Mouse (Mus musculus) intestine, embryonic 14.5 days (tissue): Measurements from ENCODE around the gene Cbx2. TPM values are rescaled to one million over a fixed set of nuclear protein-coding genes. Genes with fewer than 3 reads are reported as not detected.

Source experiments
- ATAC-seq: fragments of 200-750 bp; cut with Nextera tagmentation; replicated peaks from 2 replicates; pipeline ENCODE4 v1.8.0; 2017; ENCODE audit warnings: low read depth, moderate number of reproducible peaks, moderate TSS enrichment, moderate library complexity; ENCODE audit not compliant: low FRiP score, low TSS enrichment
- DNase-seq: peaks from one replicate; pipeline ENCODE4 v3.0.0-alpha.2; 2018; ENCODE audit warnings: low spot score
- H3K27ac ChIP-seq: fragments of 300-500 bp; sonication (generic); 2 replicates; pipeline ENCODE4 v1.5.1; 2014; ENCODE audit warnings: low read depth, mild to moderate bottlenecking, control low read depth
- H3K27me3 ChIP-seq: fragments of 300-500 bp; sonication (generic); replicated peaks from 2 replicates; pipeline ENCODE4 v1.6.1; 2014; ENCODE audit warnings: low read length, control low read depth; ENCODE audit not compliant: control insufficient read depth, insufficient read depth
- H3K36me3 ChIP-seq: fragments of 300-500 bp; sonication (generic); 2 replicates; pipeline ENCODE4 v1.6.1; 2014; ENCODE audit warnings: low read length, control low read depth; ENCODE audit not compliant: control insufficient read depth, insufficient read depth
- H3K4me1 ChIP-seq: fragments of 300-500 bp; sonication (generic); replicated peaks from 2 replicates; pipeline ENCODE4 v1.6.1; 2014; ENCODE audit warnings: low read length, control low read depth, mixed read lengths; ENCODE audit not compliant: control insufficient read depth, insufficient read depth
- H3K4me2 ChIP-seq: fragments of 300-500 bp; sonication (generic); 2 replicates; pipeline ENCODE4 v1.6.1; 2014; ENCODE audit warnings: low read length
- H3K4me3 ChIP-seq: fragments of 300-500 bp; sonication (generic); 2 replicates; pipeline ENCODE4 v1.5.1; 2014; ENCODE audit warnings: low read depth, low read length, control low read depth, mixed read lengths
- H3K9ac ChIP-seq: fragments of 300-500 bp; sonication (generic); 2 replicates; pipeline ENCODE4 v1.6.1; 2014; ENCODE audit warnings: mild to moderate bottlenecking, low read length
- H3K9me3 ChIP-seq: fragments of 300-500 bp; sonication (generic); 2 replicates; pipeline ENCODE4 v1.6.1; 2016; ENCODE audit warnings: low read length, control low read depth; ENCODE audit not compliant: control insufficient read depth
- WGBS: fragments of 180-500 bp; shearing (Covaris S2); extraction: QIAGEN DNeasy Blood & Tissue Kit; methylation state at CpG from one replicate; pipeline ENCODE4 v1.1.7; 2014; 5-methylcytosine and 5-hydroxymethylcytosine counted together
- polyA plus RNA-seq: library from polyadenylated mRNA; unstranded; fragments of >200 nt; fragmentation: Nextera tagmentation; extraction: Ambion mirVana; gene quantifications from 2 replicates; pipeline ENCODE4 v1.2.1, GENCODE M21; 2014

Cbx2 gene
- polyA plus RNA-seq, 1 experiment from 2014 or later, result 32.0 TPM

DNA sequence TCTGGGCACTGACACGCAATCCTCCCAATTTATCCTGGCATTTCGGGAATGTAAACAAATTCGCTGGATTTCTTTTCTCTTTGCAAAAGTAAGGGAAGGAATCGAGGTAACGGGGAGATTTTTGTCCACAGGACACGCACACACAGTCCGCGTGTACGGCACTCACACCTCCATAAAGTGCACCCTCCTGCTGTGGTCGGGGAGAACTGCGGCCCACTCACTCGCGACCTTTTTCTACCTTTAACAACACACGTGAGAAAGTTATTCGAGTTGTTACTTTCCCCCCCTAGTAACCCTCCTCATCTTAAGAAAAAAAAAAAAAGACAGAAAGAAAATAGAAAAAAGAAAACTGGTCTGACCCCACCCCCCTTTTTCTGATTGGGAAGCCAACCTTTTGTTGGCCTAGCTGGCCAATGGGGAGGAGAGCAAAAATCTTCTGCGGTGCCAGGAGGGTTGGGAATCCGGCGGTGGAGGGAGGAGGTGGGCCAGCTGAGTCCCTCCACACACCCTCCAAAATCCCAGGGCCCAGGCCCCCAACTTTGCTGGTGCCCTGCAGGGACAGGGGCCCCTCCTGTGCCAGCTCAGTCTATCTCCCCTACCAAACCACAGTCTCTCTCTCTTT is 15.1 kb downstream of the Cbx2 start:
- Histone ChIP-seq H3K4me2 (peak overlapping the region; percentile 88), H3K36me3 (peaks cover 7% of the 10 kb centered on the region), H3K9ac (no peak overlapping the region), H3K4me1 (peaks cover 45% of the 10 kb centered on the region), H3K27me3 (peaks cover 72% of the 10 kb centered on the region), H3K27ac (no peak overlapping the region), H3K4me3 (peak overlapping the region; percentile 46), H3K9me3 (no peaks in the 10 kb centered on the region)
- no peak for ATAC-seq
- 27% methylated on average over 18 of the region's 18 CpGs for WGBS
- no peak for DNase-seq

DNA sequence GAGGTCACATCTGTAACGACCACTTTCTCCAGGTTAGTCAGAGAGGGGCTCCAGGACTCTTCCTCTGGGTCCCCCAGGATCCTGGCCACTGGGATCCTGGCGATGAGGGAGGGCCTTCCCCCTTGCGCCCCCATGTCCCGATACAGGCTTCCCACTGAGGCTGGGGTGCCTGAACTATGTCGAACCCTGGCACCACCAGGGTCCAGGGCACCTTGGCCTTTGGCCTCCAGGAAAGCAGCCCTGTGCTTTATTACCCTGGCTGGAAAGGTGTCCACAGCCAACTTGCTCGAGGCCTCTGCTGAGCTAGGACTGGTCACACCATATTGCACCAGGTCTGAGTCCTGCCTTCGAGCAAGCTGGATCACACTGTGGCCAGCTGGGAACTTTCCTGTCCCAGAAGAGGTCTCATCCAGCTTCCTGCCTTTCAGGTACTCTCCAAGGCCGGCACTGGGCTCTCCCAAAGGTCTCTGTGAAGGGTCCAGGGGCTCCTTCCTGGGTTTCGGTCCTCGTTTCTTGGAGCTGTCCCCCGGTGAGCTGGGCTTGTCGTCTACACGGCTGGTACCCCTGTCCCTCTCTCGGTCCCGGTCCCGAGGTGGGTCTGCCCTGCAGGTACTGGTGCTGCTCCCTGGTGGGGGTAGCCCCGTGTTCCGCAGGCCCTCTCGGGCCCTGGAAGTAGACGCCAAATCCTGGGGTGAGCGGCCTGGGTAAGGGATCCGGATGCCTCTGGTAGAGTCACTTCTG is 16.2 kb downstream of the Cbx2 start:
- Histone ChIP-seq H3K27me3 (peaks cover 81% of the 10 kb centered on the region), H3K4me3 (no peak overlapping the region), H3K4me1 (peaks cover 46% of the 10 kb centered on the region), H3K4me2 (no peak overlapping the region), H3K9ac (no peak overlapping the region), H3K27ac (no peak overlapping the region), H3K9me3 (no peaks in the 10 kb centered on the region), H3K36me3 (peaks cover 7% of the 10 kb centered on the region)
- no peak for ATAC-seq
- WGBS, result 60% methylated on average over 22 of the region's 22 CpGs
- DNase-seq, result no peak

DNA sequence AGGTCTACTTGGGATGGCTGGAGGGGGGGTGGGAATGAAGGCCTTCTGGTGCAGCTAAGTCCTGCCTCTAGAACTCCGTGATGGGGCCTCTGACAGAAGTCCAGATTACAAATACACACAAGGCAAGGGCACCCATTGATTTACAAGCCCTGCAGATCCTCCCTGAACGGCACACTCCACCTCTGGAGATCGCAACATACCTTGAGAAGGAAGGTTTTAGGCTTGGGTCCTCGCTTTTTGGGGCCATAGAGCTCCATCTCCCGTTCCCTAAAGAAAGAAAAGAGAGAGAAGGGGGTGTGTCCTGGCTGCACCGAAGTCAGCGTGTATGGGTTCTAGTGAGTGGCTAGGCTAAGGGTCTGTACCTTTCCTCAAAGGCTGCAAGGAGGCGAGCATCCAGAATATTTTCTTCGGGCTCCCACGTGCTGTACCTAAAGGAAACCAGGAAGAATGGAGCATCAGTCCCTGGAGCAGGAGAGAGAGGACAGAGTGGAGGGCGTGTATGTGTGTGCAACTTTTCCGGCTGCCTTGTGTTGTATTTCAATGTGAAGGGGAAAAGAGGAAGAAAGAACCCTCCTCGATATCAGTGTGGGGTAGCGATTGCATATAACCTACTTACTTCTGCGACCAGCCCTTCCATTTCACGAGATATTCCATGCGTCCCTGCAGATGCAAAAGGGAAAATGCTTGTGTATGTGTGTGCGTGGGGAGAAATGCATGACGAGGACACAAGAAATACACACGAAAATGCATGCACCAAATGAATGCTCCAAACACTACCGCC is 17.2 kb downstream of the Cbx2 start:
- Histone ChIP-seq H3K9me3 (no peaks in the 10 kb centered on the region), H3K27me3 (peaks cover 81% of the 10 kb centered on the region), H3K4me3 (peak overlapping the region; percentile 68), H3K27ac (0 out of 2 replicates have a peak overlapping the region, but pooled peaks have one; percentile 48), H3K9ac (peak overlapping the region; percentile 57), H3K4me1 (peaks cover 48% of the 10 kb centered on the region), H3K4me2 (peak overlapping the region; percentile 86), H3K36me3 (peaks cover 7% of the 10 kb centered on the region)
- ATAC-seq (no peak), DNase-seq (no peak)
- WGBS, result 12% methylated on average over 21 of the region's 21 CpGs

DNA sequence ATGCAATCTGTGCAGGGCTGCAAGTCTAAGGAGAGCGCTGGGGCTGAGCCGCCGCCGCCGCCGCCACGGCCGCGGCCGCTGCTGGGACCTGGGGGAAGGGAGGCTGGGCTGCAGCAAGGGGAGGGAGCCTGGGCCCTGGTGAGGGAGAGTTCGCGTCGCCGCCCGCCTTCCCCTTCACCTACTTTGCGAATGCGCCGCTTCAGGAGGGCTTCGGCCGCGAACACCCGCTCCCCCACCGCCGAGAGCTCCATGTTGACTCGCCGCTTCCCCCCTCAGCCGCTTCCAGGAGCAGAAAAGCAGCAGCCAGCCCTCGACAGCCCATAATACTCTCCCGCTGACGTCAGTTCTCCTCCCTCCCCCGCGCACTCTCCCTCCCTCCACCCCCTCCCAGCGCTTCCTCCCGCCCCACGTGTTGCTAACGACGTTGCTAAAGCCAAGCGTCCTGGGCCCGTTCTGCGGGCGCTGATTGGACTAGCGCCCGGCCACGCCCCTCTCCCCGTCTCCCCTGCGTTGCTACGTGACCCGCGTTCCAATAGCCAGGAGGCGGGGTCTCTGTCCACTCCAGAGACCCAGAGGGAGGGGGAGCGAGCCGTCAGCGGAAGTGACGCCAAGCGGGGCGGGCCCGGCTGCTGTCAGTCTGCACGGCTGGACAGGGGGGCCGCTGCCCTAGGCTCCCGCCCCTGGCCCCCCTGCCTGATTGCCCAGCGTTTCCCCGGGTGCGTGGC is 18.0 kb downstream of the Cbx2 start, which contains the start of gene Cbx8:
TSS of gene Cbx8 (minus strand) at position 370 of the 725 bp plus-strand sequence.
- Histone ChIP-seq H3K4me2 (peak within 1 kb of the TSS; percentile 97), H3K27ac (peak within 1 kb of the TSS; percentile 48; the same call in 1 of the 2 replicates), H3K9me3 (no peaks in the 10 kb centered on the region), H3K9ac (peak within 1 kb of the TSS; percentile 57), H3K27me3 (peaks cover 81% of the 10 kb centered on the region), H3K4me3 (peak within 1 kb of the TSS; percentile 68), H3K4me1 (peaks cover 51% of the 10 kb centered on the region), H3K36me3 (peaks cover 7% of the 10 kb centered on the region)
- peak; percentile 90 for ATAC-seq
- DNase-seq, result peak; percentile 98
- under 1% methylated on average over 63 of the region's 63 CpGs for WGBS

DNA sequence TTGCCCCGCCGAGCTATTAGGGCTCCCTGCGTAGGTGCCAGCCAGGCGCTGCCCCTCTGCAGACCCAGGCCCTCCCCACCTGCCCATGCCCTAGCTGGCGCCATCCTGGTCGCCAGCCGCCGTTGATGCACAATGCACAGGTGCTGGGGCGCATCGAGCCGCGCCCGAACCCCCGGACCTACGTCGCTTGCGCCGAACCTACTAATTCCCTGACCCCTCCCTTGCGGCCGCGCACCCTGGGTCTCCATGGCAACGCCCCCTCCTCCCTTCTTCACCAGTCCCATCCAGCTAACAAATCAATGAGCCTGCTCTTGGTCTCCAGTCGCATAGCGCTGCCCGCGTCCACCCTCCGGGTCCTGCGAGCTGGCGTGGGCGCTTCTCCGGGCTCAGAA is 18.6 kb downstream of the Cbx2 start:
- peak overlapping the region; percentile 97 for H3K4me2 ChIP-seq
- peaks cover 7% of the 10 kb centered on the region for H3K36me3 ChIP-seq
- WGBS, result under 1% methylated on average over 30 of the region's 31 CpGs
- H3K4me1 ChIP-seq, result peaks cover 51% of the 10 kb centered on the region
- peak overlapping the region; percentile 34 for H3K9ac ChIP-seq
- H3K9me3 ChIP-seq, result no peaks in the 10 kb centered on the region
- DNase-seq (no peak), ATAC-seq (peak; percentile 62; the same call in 1 of the 2 replicates)
- H3K27ac ChIP-seq, result no peak overlapping the region
- peaks cover 81% of the 10 kb centered on the region for H3K27me3 ChIP-seq
- peak overlapping the region; percentile 68 for H3K4me3 ChIP-seq

DNA sequence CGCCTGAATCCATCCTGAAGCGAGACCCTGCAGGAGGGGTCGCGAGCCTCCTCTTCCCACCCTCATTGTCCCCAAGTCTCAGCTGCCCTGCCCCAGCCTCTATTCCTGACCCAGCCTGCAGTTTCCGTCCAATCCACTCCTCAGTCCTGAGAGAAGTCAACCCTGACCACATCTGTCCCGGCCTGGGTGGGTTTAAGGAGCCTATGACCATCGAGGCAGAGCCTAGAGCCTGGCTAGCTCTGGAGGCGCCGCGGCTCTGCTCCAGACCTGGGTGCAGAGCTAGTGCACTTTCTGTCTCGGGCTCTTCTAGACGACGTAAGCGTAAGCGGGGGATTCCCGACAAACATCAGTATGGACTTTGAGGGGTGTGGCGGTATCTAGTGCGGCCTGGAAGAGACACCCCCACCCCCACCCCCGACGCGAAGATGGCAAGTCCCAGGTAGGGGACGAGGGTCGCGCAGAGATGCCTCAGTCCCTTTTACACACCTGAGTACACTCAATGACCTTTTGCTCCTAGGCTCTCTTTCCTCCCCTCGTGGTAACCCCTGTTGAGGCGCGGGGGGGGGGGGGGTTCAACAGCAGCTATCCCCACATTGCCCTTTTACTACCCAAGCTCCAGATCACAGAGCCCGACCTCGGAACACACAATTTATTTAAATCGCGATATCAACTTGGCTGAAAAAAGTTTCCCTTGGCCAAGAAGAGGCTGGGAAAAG is 19.1 kb downstream of the Cbx2 start:
- ATAC-seq (no peak; the same call in 1 of the 2 replicates), DNase-seq (peak; percentile 80)
- H3K9ac ChIP-seq, result peak overlapping the region; percentile 34; the same call in 1 of the 2 replicates
- peak overlapping the region; percentile 97 for H3K4me2 ChIP-seq
- peak overlapping the region; percentile 68 for H3K4me3 ChIP-seq
- no peak overlapping the region for H3K27ac ChIP-seq
- H3K36me3 ChIP-seq, result peaks cover 7% of the 10 kb centered on the region
- no peaks in the 10 kb centered on the region for H3K9me3 ChIP-seq
- peaks cover 54% of the 10 kb centered on the region for H3K4me1 ChIP-seq
- WGBS, result under 1% methylated on average over 29 of the region's 31 CpGs
- H3K27me3 ChIP-seq, result peaks cover 81% of the 10 kb centered on the region

DNA sequence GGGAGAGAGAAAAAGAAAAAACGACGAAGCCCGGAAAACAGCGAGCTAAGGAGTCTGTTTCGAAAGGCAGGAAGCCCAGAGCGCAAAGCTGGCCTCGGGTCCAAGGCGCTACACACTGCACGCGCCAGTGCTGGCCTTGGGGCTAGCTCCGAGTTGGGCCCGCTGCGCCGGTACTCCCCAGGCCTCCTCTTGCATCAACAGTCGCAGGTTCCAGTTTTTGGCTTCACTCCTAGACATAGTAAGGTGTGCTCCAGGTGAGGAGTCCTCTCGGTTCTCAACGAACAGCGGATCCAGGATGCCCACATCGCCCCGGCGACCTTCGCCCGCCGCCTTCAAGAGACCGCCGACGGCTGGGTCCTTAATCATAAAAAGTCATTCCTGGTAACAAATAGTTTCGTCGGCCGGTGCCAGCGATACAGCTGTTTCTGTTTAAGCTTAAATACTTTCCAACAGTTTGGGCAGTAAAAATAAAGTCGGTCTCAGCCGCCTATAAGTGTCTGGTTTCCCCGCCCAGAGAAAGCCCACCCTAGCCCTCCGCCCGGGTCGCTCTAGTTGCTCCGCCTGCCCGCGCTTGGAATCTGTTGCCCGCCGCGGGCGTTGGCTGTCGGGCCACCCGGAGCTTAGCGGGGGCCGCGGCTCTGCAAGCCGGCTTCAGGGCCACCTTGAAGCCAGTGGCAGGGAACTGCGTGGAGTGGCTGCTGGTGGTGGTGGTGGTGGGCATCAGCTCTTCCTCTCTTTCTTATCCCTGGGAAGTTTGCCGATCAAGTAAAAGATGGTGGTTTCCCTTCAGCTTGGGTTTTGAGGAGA is 19.9 kb downstream of the Cbx2 start:
- peak; percentile 80 for DNase-seq
- no peak overlapping the region for H3K27ac ChIP-seq
- H3K36me3 ChIP-seq, result peaks cover 7% of the 10 kb centered on the region
- H3K27me3 ChIP-seq, result peaks cover 81% of the 10 kb centered on the region
- WGBS, result under 1% methylated on average over 52 of the region's 52 CpGs
- peak overlapping the region; percentile 13 for H3K4me3 ChIP-seq
- no peak overlapping the region for H3K9ac ChIP-seq
- H3K4me2 ChIP-seq, result 0 out of 2 replicates have a peak overlapping the region, but pooled peaks have one; percentile 11
- no peak for ATAC-seq
- H3K9me3 ChIP-seq, result no peaks in the 10 kb centered on the region
- peaks cover 51% of the 10 kb centered on the region for H3K4me1 ChIP-seq
